Mouse (Mus musculus): ENCODE data around the gene Myh8.

- TF ChIP-seq CTCF (IDR thresholded peaks at IDR 0.05; ENCODE audit: borderline replicate concordance, control insufficient read depth, extremely low read depth, insufficient read depth, low read length, poor library complexity): no peak
- no peak for TF ChIP-seq POLR2A (IDR thresholded peaks at IDR 0.05; ENCODE audit: control insufficient read depth, extremely low read depth, insufficient read depth, low read length, poor library complexity)
These were observed 47.0 kb upstream of the Myh8 start for GRCm38 (mm10) chr11:67229946-67230345.

Data from thymus, adult 2 months (tissue).